ENCODE assay signal across 22 mouse cellular contexts in genomic region chr8:105330325-105330724, GRCm38 (mm10). TPM values are rescaled to one million over a fixed set of nuclear protein-coding genes. Genes with fewer than 3 reads are reported as not detected.
DNase-seq lines count a peak whose midpoint lies in the region; TF ChIP-seq lines count a peak whose summit lies in the region.
"Had no signal": no experiment of that assay in that cellular context is flagged by ENCODE, and none has a peak within 500 bp of the region (broad histone marks: within the 10 kb centered on the region; RNA-seq: fewer than 3 reads in every experiment).

No protein-coding gene starts in this region.

- H3K4me1 ChIP-seq in kidney, adult 2 months (ENCODE audit: control insufficient read depth, insufficient read depth, low read length): peaks cover 9% of the 10 kb centered on the region
- H3K4me1 ChIP-seq in small intestine, adult 2 months (ENCODE audit: control insufficient read depth, insufficient read depth, insufficient read length, low read length): peaks cover 33% of the 10 kb centered on the region

- no peak overlapping the region for H3K4me3 ChIP-seq in gastrocnemius, adult 2 months
- H3K4me3 ChIP-seq in kidney, adult 2 months (ENCODE audit: insufficient read depth, low read depth, low read length): no peak overlapping the region
- no peak overlapping the region for H3K4me3 ChIP-seq in small intestine, adult 2 months (ENCODE audit: low read depth, low read length)
- H3K4me3 ChIP-seq: embryonic facial prominence, embryonic 13.5 days; embryonic facial prominence, embryonic 15.5 days; erythroblast, embryonic 14.5 days; forebrain, embryonic 10.5 days; forebrain, embryonic 12.5 days had no signal

- no peak overlapping the region for H3K27ac ChIP-seq in gastrocnemius, adult 2 months
- H3K27ac ChIP-seq in kidney, adult 2 months (ENCODE audit: insufficient read depth, low read depth, low read length): no peak overlapping the region
- peak overlapping the region; percentile 10; the same call in 1 of the 2 replicates for H3K27ac ChIP-seq in small intestine, adult 2 months (ENCODE audit: insufficient read depth, low read depth, low read length)
- H3K27ac ChIP-seq: embryonic facial prominence, embryonic 13.5 days; embryonic facial prominence, embryonic 15.5 days; forebrain, embryonic 10.5 days; forebrain, embryonic 12.5 days had no signal

- no peak for TF ChIP-seq CTCF in gastrocnemius, adult 2 months (IDR thresholded peaks at IDR 0.05)
- TF ChIP-seq CTCF in kidney, adult 2 months (conservative IDR thresholded peaks at IDR 0.05; ENCODE audit: insufficient read depth, insufficient read length, low read depth, low read length): no peak
- no peak for TF ChIP-seq CTCF in small intestine, adult 2 months (IDR thresholded peaks at IDR 0.05; ENCODE audit: extremely low read depth, insufficient read length, insufficient replicate concordance, low read depth, low read length)

- 75% methylated on average over 12 of the region's 12 CpGs for WGBS in kidney, adult 2 months
- 37% methylated on average over 12 of the region's 12 CpGs for WGBS in small intestine, adult 2 months

- TF ChIP-seq POLR2A in kidney, adult 2 months (IDR thresholded peaks at IDR 0.05; ENCODE audit: low read depth, low read length): no peak
- no peak for TF ChIP-seq POLR2A in small intestine, adult 2 months (IDR thresholded peaks at IDR 0.05; ENCODE audit: low read depth, low read length)

- peak; percentile 15 for DNase-seq in gastrocnemius, adult 2 months
- DNase-seq in gastrocnemius, postnatal 25 days: no peak
- peak; percentile 62 for DNase-seq in kidney, adult 2 months
- DNase-seq in kidney, adult 18-20 months: no peak
- peak; percentile 41 to 54 for DNase-seq in kidney, postnatal 36 days
- no peak for DNase-seq in kidney, postnatal 14 days
- DNase-seq in embryo, embryonic 9.5 days (ENCODE audit: extremely low spot score): no peak
- DNase-seq: adrenal gland, adult 2 months; adrenal gland, postnatal 10 days; adrenal gland, postnatal 25 days; B cell, adult 2 months; cerebellum, adult 18-20 months; cerebellum, adult 8-10 months; cerebellum, adult 9-11 months; cerebellum, postnatal 14 days had no signal

- no peaks in the 10 kb centered on the region for H3K27me3 ChIP-seq in kidney, adult 2 months (replicated peaks; ENCODE audit: control insufficient read depth, insufficient read depth, low read length)
- no peaks in the 10 kb centered on the region for H3K27me3 ChIP-seq in small intestine, adult 2 months (ENCODE audit: control insufficient read depth, insufficient read depth, low read length)
- H3K27me3 ChIP-seq: CH12.LX; embryonic facial prominence, embryonic 13.5 days; embryonic facial prominence, embryonic 15.5 days; forebrain, embryonic 12.5 days had no signal

- peaks cover 7% of the 10 kb centered on the region for H3K36me3 ChIP-seq in kidney, adult 2 months (ENCODE audit: control insufficient read depth, insufficient read depth, low read length)
- peaks cover 58% of the 10 kb centered on the region for H3K36me3 ChIP-seq in small intestine, adult 2 months (ENCODE audit: control insufficient read depth, insufficient read depth, low read length)

- intact Hi-C loops in gastrocnemius, adult 2 months (cut with DNase I): no loop called here

RNA-seq across cellular contexts. Expression of gene Tmem208, which starts 4.2 kb away (rescaled TPM):
- 10 to 100 TPM; 20.1 to 24.6 TPM for total RNA-seq in gastrocnemius, adult 2 months (2021)
- 10 to 100 TPM; 20.5 to 23.1 TPM for total RNA-seq in gastrocnemius, postnatal 25 days (2021)
- 113 and 116 TPM in 2 replicates for polyA plus RNA-seq in kidney, adult 2 months (2012; rRNA removed)
- 77.5 and 105 TPM in 2 replicates for polyA plus RNA-seq in small intestine, adult 2 months (2012; rRNA removed)

RNA-seq across cellular contexts. Expression of gene Lrrc29, which starts 4.2 kb away (rescaled TPM):
- total RNA-seq in gastrocnemius, adult 2 months (2021): 1 to 10 TPM in 1 of 2 experiments, under 1 TPM in 1; 0.99 to 1.3 TPM
- total RNA-seq in gastrocnemius, postnatal 25 days (2021): 1 to 10 TPM in 1 of 2 experiments, under 1 TPM in 1; 0.87 to 1.4 TPM
- 11.0 and 14.1 TPM in 2 replicates for polyA plus RNA-seq in kidney, adult 2 months (2012; rRNA removed)
- polyA plus RNA-seq in small intestine, adult 2 months (2012; rRNA removed): 2.7 and 6.9 TPM in 2 replicates

RNA-seq across cellular contexts. Expression of gene Fhod1, which starts 17.4 kb away (rescaled TPM):
- total RNA-seq in gastrocnemius, adult 2 months (2021): 10 to 100 TPM; 17.5 to 23.4 TPM
- 10 to 100 TPM; 17.4 to 24.6 TPM for total RNA-seq in gastrocnemius, postnatal 25 days (2021)
- polyA plus RNA-seq in kidney, adult 2 months (2012; rRNA removed): 18.2 and 20.0 TPM in 2 replicates
- polyA plus RNA-seq in small intestine, adult 2 months (2012; rRNA removed): 15.4 and 19.6 TPM in 2 replicates

RNA-seq across cellular contexts. Expression of gene Slc9a5, which starts 18.3 kb away (rescaled TPM):
- under 1 TPM; 0.45 to 0.92 TPM for total RNA-seq in gastrocnemius, adult 2 months (2021)
- total RNA-seq in gastrocnemius, postnatal 25 days (2021): under 1 TPM; 0.56 to 0.72 TPM
- 1.9 and 2.5 TPM in 2 replicates for polyA plus RNA-seq in kidney, adult 2 months (2012; rRNA removed)
- 1.4 and 3.1 TPM in 2 replicates for polyA plus RNA-seq in small intestine, adult 2 months (2012; rRNA removed)
- polyA plus RNA-seq: erythroblast, embryonic 14.5 days had no signal

RNA-seq across cellular contexts. Expression of gene Elmo3, which starts 24.9 kb away (rescaled TPM):
- 1 to 10 TPM; 1.2 to 1.6 TPM for total RNA-seq in gastrocnemius, adult 2 months (2021)
- total RNA-seq in gastrocnemius, postnatal 25 days (2021): under 1 TPM; 0.49 to 0.99 TPM
- polyA plus RNA-seq in kidney, adult 2 months (2012; rRNA removed): 49.6 and 60.3 TPM in 2 replicates
- polyA plus RNA-seq in small intestine, adult 2 months (2012; rRNA removed): 39.6 and 107 TPM in 2 replicates

Comparison
In these comparisons a context has a peak if more than half of its experiments do, and no peak if none do; other contexts are left out.
1. DNase-seq: peak in gastrocnemius, adult 2 months (single experiment), kidney, adult 2 months (single experiment) and kidney, postnatal 36 days (2 of 2); none in gastrocnemius, postnatal 25 days (single experiment), kidney, adult 18-20 months (single experiment), kidney, postnatal 14 days (single experiment) and embryo, embryonic 9.5 days (single experiment).